Mouse (Mus musculus): ENCODE results near the gene Lyve1. TPM values are rescaled to one million over a fixed set of nuclear protein-coding genes. Genes with fewer than 3 reads are reported as not detected.

Lyve1 gene
- total and polyA plus RNA-seq, 2 experiments from 2014 or later, result 7.2 to 12.5 TPM

DNA sequence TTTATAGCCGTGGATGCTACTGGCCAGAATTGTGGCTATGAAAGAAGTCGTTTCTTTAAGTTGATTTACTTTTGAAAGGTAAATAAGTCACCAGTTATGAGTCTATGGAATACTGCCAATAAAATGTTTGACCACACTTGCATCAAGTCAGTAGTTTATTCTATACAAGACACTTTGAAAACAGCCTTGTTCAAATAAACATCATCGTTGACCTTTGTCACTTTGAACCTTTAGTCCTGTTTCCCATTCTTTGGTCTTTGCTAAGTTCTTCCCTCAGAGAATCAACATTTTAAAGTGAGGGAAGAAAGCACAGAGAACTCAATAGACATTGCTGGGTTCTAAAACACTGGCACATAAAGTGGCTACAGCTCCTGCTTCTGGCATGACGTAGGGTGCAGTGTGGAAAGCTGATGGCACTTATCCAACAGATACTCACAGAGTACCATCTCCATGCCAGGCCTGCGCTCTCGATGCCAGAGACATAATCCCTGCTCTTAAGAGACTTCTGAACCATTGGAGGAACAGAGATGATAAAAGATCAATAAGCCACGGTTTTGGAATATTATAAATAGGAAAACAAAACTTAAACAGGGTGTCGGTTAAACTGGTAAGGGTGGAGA is 8.0 kb downstream of the Lyve1 start:
- ATAC-seq (ENCODE audit: low FRiP score), result no peak

DNA sequence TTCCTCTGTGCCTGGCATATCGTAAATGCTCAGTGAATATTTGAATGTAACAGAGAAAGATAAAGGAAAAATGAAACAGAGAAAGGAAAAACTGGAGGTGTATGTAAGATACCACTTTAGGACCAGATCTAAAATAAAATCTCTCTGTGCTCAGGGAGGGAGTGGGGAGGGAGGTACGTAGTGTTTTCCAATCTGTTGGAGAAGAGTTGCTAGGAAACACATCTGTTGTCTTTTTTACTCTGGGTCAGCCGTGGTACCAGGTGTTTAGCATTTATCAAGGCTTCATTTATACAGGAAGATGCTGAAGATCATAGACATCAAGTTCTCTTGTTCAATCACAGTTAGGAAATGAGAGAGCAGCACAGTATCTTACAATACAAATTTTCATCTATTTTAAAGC is 8.5 kb downstream of the Lyve1 start:
- Histone ChIP-seq H3K9ac (replicated peaks; ENCODE audit: low read length, poor library complexity, severe bottlenecking) (no peak overlapping the region), H3K4me2 (ENCODE audit: low read depth, low read length, poor library complexity, severe bottlenecking) (no peak overlapping the region), H3K27ac (ENCODE audit: low read depth, low read length) (no peak overlapping the region), H3K9me3 (ENCODE audit: low read length) (no peaks in the 10 kb centered on the region), H3K4me1 (ENCODE audit: insufficient read depth, low read length) (no peaks in the 10 kb centered on the region), H3K4me3 (ENCODE audit: low read depth, low read length) (no peak overlapping the region), H3K27me3 (ENCODE audit: insufficient read depth, low read length) (no peaks in the 10 kb centered on the region), H3K36me3 (ENCODE audit: insufficient read depth, low read length) (no peaks in the 10 kb centered on the region)
- DNase-seq (ENCODE audit: low spot score) (peak; percentile 28), ATAC-seq (ENCODE audit: low FRiP score) (no peak)
- no peak for TF ChIP-seq CTCF (IDR thresholded peaks at IDR 0.05)
- WGBS, result 57% methylated on average over 3 of the region's 3 CpGs

More for the DNA sequence above, 8.0 kb downstream of the Lyve1 start:
- no peak overlapping the region for H3K4me2 ChIP-seq (ENCODE audit: low read depth, low read length, poor library complexity, severe bottlenecking)
- 77% methylated on average over 8 of the region's 8 CpGs for WGBS
- no peaks in the 10 kb centered on the region for H3K4me1 ChIP-seq (ENCODE audit: insufficient read depth, low read length)
- H3K27ac ChIP-seq (ENCODE audit: low read depth, low read length), result no peak overlapping the region
- no peak for TF ChIP-seq CTCF (IDR thresholded peaks at IDR 0.05)
- peak; percentile 61 for DNase-seq (ENCODE audit: low spot score)
- H3K9ac ChIP-seq (replicated peaks; ENCODE audit: low read length, poor library complexity, severe bottlenecking), result no peak overlapping the region
- H3K36me3 ChIP-seq (ENCODE audit: insufficient read depth, low read length), result no peaks in the 10 kb centered on the region
- H3K27me3 ChIP-seq (ENCODE audit: insufficient read depth, low read length), result no peaks in the 10 kb centered on the region
- no peak overlapping the region for H3K4me3 ChIP-seq (ENCODE audit: low read depth, low read length)
- H3K9me3 ChIP-seq (ENCODE audit: low read length), result no peaks in the 10 kb centered on the region

DNA sequence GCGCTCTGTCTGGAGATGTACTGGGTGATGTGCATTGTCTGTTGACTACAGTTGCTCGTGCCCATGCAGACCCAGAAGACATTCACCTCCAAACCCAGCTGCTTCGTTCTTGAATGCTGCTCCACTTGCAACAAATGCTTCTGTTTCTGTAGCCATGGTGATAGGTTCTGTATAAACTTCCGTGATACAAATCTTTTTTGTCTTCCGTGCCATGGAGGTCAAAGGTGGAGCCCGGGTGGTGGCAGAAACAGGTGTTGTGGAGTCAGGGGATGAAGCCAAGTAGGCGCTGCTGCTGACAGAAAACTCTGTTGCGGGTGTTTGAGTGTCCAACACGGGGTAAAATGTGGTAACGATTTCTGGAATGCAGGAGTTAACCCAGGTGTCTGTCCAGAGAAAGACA is 9.4 kb downstream of the Lyve1 start:
- Histone ChIP-seq H3K4me3 (ENCODE audit: low read depth, low read length) (no peak overlapping the region), H3K4me1 (ENCODE audit: insufficient read depth, low read length) (no peaks in the 10 kb centered on the region), H3K27me3 (ENCODE audit: insufficient read depth, low read length) (no peaks in the 10 kb centered on the region), H3K9ac (replicated peaks; ENCODE audit: low read length, poor library complexity, severe bottlenecking) (no peak overlapping the region), H3K36me3 (ENCODE audit: insufficient read depth, low read length) (no peaks in the 10 kb centered on the region), H3K9me3 (ENCODE audit: low read length) (no peaks in the 10 kb centered on the region), H3K4me2 (ENCODE audit: low read depth, low read length, poor library complexity, severe bottlenecking) (no peak overlapping the region), H3K27ac (ENCODE audit: low read depth, low read length) (no peak overlapping the region)
- DNase-seq (ENCODE audit: low spot score) (no peak), ATAC-seq (ENCODE audit: low FRiP score) (no peak)
- no peak for TF ChIP-seq CTCF (IDR thresholded peaks at IDR 0.05)
- 63% methylated on average over 10 of the region's 10 CpGs for WGBS

DNA sequence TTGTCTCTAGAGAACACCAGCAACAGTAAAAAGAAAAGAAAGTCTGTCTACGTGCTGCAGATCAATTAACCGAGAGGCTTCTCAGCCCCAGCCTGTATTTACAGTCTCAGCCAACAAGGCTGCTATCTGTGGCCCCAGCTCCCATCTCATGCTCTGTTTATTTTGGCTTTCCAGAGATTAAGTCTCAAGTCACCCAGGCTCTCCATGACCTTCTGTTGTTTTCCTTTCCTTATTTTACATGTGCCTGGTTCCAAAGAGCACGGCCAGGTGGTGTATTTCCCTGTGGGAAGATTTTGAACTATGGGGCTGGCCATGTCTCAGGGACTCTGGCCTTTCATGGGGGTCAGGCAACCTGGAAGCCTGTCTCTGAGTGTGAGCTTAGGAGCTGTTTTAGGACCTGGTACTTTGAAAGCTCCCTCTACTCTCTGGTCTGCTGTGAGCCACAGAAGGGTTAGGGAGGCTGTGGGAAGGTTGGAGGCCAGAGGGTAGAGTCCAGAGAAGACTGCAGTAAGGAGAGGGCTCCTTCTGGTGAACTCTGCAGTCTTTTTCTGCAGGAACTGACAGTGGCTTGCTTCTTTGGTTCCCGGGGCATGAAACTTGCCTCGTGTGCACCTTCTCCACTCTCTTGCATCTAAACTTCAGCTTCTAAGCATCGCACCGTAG is 11.4 kb downstream of the Lyve1 start:
- Histone ChIP-seq H3K27ac (ENCODE audit: low read depth, low read length) (no peak overlapping the region), H3K27me3 (ENCODE audit: insufficient read depth, low read length) (no peaks in the 10 kb centered on the region), H3K4me3 (ENCODE audit: low read depth, low read length) (no peak overlapping the region), H3K36me3 (ENCODE audit: insufficient read depth, low read length) (no peaks in the 10 kb centered on the region), H3K4me2 (ENCODE audit: low read depth, low read length, poor library complexity, severe bottlenecking) (no peak overlapping the region), H3K9ac (replicated peaks; ENCODE audit: low read length, poor library complexity, severe bottlenecking) (no peak overlapping the region), H3K9me3 (ENCODE audit: low read length) (no peaks in the 10 kb centered on the region), H3K4me1 (ENCODE audit: insufficient read depth, low read length) (no peaks in the 10 kb centered on the region)
- DNase-seq (ENCODE audit: low spot score) (no peak), ATAC-seq (ENCODE audit: low FRiP score) (no peak)
- WGBS, result 80% methylated on average over 7 of the region's 7 CpGs
- no peak for TF ChIP-seq CTCF (IDR thresholded peaks at IDR 0.05)

DNA sequence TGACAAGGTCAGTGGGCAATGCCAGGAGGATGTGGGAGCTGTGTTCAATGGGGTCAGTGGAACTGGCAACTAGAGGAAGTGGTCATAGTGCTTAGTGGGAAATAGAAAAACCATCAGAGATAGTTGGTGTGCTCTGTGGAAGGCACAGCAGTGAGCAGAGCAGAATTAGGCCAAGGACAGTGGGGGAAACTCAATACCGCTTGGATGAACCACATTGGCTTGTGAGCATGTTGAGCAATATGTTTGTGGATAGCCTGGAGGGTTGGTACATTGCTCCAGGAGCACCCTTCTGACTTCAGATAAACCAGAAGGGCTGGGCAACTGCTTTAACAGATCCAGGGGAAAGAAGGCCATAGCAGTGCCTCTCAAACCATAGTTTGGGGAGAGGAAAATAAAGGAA is 14.7 kb downstream of the Lyve1 start:
- H3K36me3 ChIP-seq (ENCODE audit: insufficient read depth, low read length), result no peaks in the 10 kb centered on the region
- no peak overlapping the region for H3K27ac ChIP-seq (ENCODE audit: low read depth, low read length)
- ATAC-seq (ENCODE audit: low FRiP score), result no peak
- no peaks in the 10 kb centered on the region for H3K4me1 ChIP-seq (ENCODE audit: insufficient read depth, low read length)
- WGBS, result 96% methylated on average over 1 of the region's 1 CpGs
- H3K4me2 ChIP-seq (ENCODE audit: low read depth, low read length, poor library complexity, severe bottlenecking), result no peak overlapping the region
- no peak overlapping the region for H3K9ac ChIP-seq (replicated peaks; ENCODE audit: low read length, poor library complexity, severe bottlenecking)
- no peak for DNase-seq (ENCODE audit: low spot score)
- H3K4me3 ChIP-seq (ENCODE audit: low read depth, low read length), result no peak overlapping the region
- no peak for TF ChIP-seq CTCF (IDR thresholded peaks at IDR 0.05)
- no peaks in the 10 kb centered on the region for H3K9me3 ChIP-seq (ENCODE audit: low read length)
- H3K27me3 ChIP-seq (ENCODE audit: insufficient read depth, low read length), result no peaks in the 10 kb centered on the region

DNA sequence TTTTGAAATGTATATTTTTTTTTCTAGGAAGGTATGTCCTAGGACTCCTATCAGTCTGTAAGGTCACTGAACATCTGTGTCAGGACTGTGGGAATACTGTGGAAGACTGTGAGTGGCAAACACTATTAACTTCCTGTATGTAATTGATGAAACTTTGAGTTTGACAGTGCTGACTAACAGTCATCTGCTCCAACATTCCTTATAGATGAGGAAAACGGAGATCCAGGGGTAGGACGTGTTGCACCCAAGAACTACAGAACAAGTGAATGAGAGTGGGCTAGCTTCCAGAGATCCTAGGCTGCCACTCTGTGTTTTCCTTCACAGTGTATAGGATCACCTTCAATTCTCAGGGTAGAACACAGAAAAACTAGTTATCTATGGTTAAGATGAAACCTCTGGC is 15.7 kb downstream of the Lyve1 start:
- no peaks in the 10 kb centered on the region for H3K9me3 ChIP-seq (ENCODE audit: low read length)
- H3K4me1 ChIP-seq (ENCODE audit: insufficient read depth, low read length), result no peaks in the 10 kb centered on the region
- TF ChIP-seq CTCF (IDR thresholded peaks at IDR 0.05), result no peak
- no peak for DNase-seq (ENCODE audit: low spot score)
- no peaks in the 10 kb centered on the region for H3K27me3 ChIP-seq (ENCODE audit: insufficient read depth, low read length)
- no peaks in the 10 kb centered on the region for H3K36me3 ChIP-seq (ENCODE audit: insufficient read depth, low read length)
- H3K4me3 ChIP-seq (ENCODE audit: low read depth, low read length), result no peak overlapping the region
- no peak overlapping the region for H3K9ac ChIP-seq (replicated peaks; ENCODE audit: low read length, poor library complexity, severe bottlenecking)
- H3K4me2 ChIP-seq (ENCODE audit: low read depth, low read length, poor library complexity, severe bottlenecking), result no peak overlapping the region
- 85% methylated on average over 2 of the region's 2 CpGs for WGBS
- H3K27ac ChIP-seq (ENCODE audit: low read depth, low read length), result no peak overlapping the region
- no peak for ATAC-seq (ENCODE audit: low FRiP score)

Data from midbrain, postnatal 0 days (tissue).